29 mouse cellular contexts compared by ENCODE assay signal in genomic region chr7:5029946-5030345, GRCm38 (mm10). TPM values are rescaled to one million over a fixed set of nuclear protein-coding genes. Genes with fewer than 3 reads are reported as not detected.
A peak's percentile ranks its signal among the peaks of the same experiment; 100 is the strongest.
DNase-seq lines count a peak whose midpoint lies in the region; ATAC-seq lines count a peak whose summit lies in the region.
"Had no signal": no experiment of that assay in that cellular context is flagged by ENCODE, and none has a peak within 500 bp of the region (broad histone marks: within the 10 kb centered on the region; RNA-seq: fewer than 3 reads in every experiment).

No protein-coding gene starts in this region.

- peaks cover 16% of the 10 kb centered on the region; the same call in 1 of the 2 replicates for H3K27me3 ChIP-seq in hindbrain, embryonic 10.5 days (ENCODE audit: insufficient read depth, poor library complexity, severe bottlenecking)
- no peaks in the 10 kb centered on the region for H3K27me3 ChIP-seq in hindbrain, embryonic 13.5 days
- H3K27me3 ChIP-seq in midbrain, embryonic 15.5 days (replicated peaks): no peaks in the 10 kb centered on the region
- H3K27me3 ChIP-seq in midbrain, embryonic 14.5 days (ENCODE audit: control insufficient read depth, insufficient read depth, low read length): no peaks in the 10 kb centered on the region
- H3K27me3 ChIP-seq: liver, embryonic 13.5 days; stomach, embryonic 15.5 days had no signal

- peaks cover 44% of the 10 kb centered on the region for H3K9me3 ChIP-seq in hindbrain, embryonic 10.5 days
- H3K9me3 ChIP-seq in hindbrain, embryonic 13.5 days: peaks cover 26% of the 10 kb centered on the region
- peaks cover 17% of the 10 kb centered on the region for H3K9me3 ChIP-seq in midbrain, embryonic 15.5 days
- H3K9me3 ChIP-seq in midbrain, embryonic 14.5 days (ENCODE audit: control insufficient read depth, low read length): peaks cover 23% of the 10 kb centered on the region

- H3K4me2 ChIP-seq in hindbrain, embryonic 13.5 days: no peak overlapping the region
- no peak overlapping the region for H3K4me2 ChIP-seq in midbrain, embryonic 15.5 days
- no peak overlapping the region for H3K4me2 ChIP-seq in midbrain, embryonic 14.5 days (ENCODE audit: low read length)
- H3K4me2 ChIP-seq: liver, embryonic 13.5 days; stomach, embryonic 15.5 days had no signal

- no peak overlapping the region for H3K27ac ChIP-seq in hindbrain, embryonic 10.5 days
- H3K27ac ChIP-seq in hindbrain, embryonic 13.5 days: no peak overlapping the region
- H3K27ac ChIP-seq in midbrain, embryonic 15.5 days: no peak overlapping the region
- no peak overlapping the region for H3K27ac ChIP-seq in midbrain, embryonic 14.5 days (replicated peaks; ENCODE audit: low read depth, low read length)
- H3K27ac ChIP-seq: left cerebral cortex, adult 2 months; liver, embryonic 13.5 days; macrophage; stomach, embryonic 15.5 days had no signal

- WGBS in hindbrain, embryonic 10.5 days: 89% methylated on average over 21 of the region's 21 CpGs
- WGBS in hindbrain, embryonic 13.5 days: 90% methylated on average over 21 of the region's 21 CpGs
- WGBS in midbrain, embryonic 15.5 days: 94% methylated on average over 21 of the region's 21 CpGs
- 94% methylated on average over 21 of the region's 21 CpGs for WGBS in midbrain, embryonic 14.5 days

- DNase-seq in hindbrain, embryonic 10.5 days (ENCODE audit: low spot score): no peak
- DNase-seq in midbrain, embryonic 14.5 days: no peak
- peak; percentile 69 for DNase-seq in ZHBTc4 (ENCODE audit: low read depth, low spot score)
- no peak for DNase-seq in urinary bladder, postnatal 25 days (ENCODE audit: low spot score)
- DNase-seq in adrenal gland, adult 2 months: no peak
- DNase-seq: B cell, adult 2 months; cerebellum, adult 18-20 months; kidney, postnatal 36 days; layer of hippocampus, adult 9-11 months; left cerebral cortex, postnatal 4 days; liver, embryonic 13.5 days; retina, postnatal 1 day had no signal

- peak overlapping the region; percentile 11; the same call in 1 of the 2 replicates for H3K4me3 ChIP-seq in hindbrain, embryonic 10.5 days
- H3K4me3 ChIP-seq in hindbrain, embryonic 13.5 days: no peak overlapping the region
- H3K4me3 ChIP-seq in midbrain, embryonic 15.5 days: no peak overlapping the region
- H3K4me3 ChIP-seq in midbrain, embryonic 14.5 days (replicated peaks; ENCODE audit: low read depth, low read length): no peak overlapping the region
- H3K4me3 ChIP-seq: left cerebral cortex, adult 2 months; liver, embryonic 13.5 days; stomach, embryonic 15.5 days had no signal

- H3K4me1 ChIP-seq in hindbrain, embryonic 10.5 days (replicated peaks): no peaks in the 10 kb centered on the region
- H3K4me1 ChIP-seq in hindbrain, embryonic 13.5 days (replicated peaks): no peaks in the 10 kb centered on the region
- no peaks in the 10 kb centered on the region for H3K4me1 ChIP-seq in midbrain, embryonic 15.5 days
- no peaks in the 10 kb centered on the region for H3K4me1 ChIP-seq in midbrain, embryonic 14.5 days (ENCODE audit: control insufficient read depth, insufficient read depth, low read length)
- H3K4me1 ChIP-seq: stomach, embryonic 15.5 days had no signal

- peaks cover 98% of the 10 kb centered on the region for H3K36me3 ChIP-seq in hindbrain, embryonic 10.5 days
- peaks cover 88% of the 10 kb centered on the region for H3K36me3 ChIP-seq in hindbrain, embryonic 13.5 days
- H3K36me3 ChIP-seq in midbrain, embryonic 15.5 days (replicated peaks): peaks cover 50% of the 10 kb centered on the region
- peaks cover 78% of the 10 kb centered on the region for H3K36me3 ChIP-seq in midbrain, embryonic 14.5 days (ENCODE audit: control insufficient read depth, insufficient read depth, low read length)

- no peak overlapping the region for H3K9ac ChIP-seq in hindbrain, embryonic 13.5 days
- no peak overlapping the region for H3K9ac ChIP-seq in midbrain, embryonic 15.5 days
- H3K9ac ChIP-seq in midbrain, embryonic 14.5 days (replicated peaks; ENCODE audit: low read length): no peak overlapping the region
- H3K9ac ChIP-seq: liver, embryonic 13.5 days; stomach, embryonic 15.5 days had no signal

- no peak for ATAC-seq in hindbrain, embryonic 13.5 days (ENCODE audit: low FRiP score)
- ATAC-seq in midbrain, embryonic 15.5 days (replicated peaks): 0 out of 2 replicates have a peak, but pooled peaks have one; percentile 19
- no peak for ATAC-seq in midbrain, embryonic 14.5 days (ENCODE audit: low FRiP score, low TSS enrichment)
- 0 out of 2 replicates have a peak, but pooled peaks have one; percentile 20 for ATAC-seq in megakaryocyte-erythroid progenitor cell, adult 5-6 weeks (replicated peaks; ENCODE audit: low FRiP score, low TSS enrichment, poor library complexity, severe bottlenecking)

RNA-seq across cellular contexts. Expression of gene 4632433K11Rik, which starts 4.0 kb away (rescaled TPM):
- polyA plus RNA-seq in hindbrain, embryonic 10.5 days (2016; fragmentation: Nextera tagmentation; extraction: Ambion mirVana): 0.34 TPM in 1 of 2 replicates, not detected in the other
- not detected in 2 replicates for polyA plus RNA-seq in hindbrain, embryonic 13.5 days (2015; fragmentation: Nextera tagmentation; extraction: Ambion mirVana)
- not detected in 2 replicates for polyA plus RNA-seq in midbrain, embryonic 15.5 days (2015; fragmentation: Nextera tagmentation; extraction: Ambion mirVana)
- not detected in 2 replicates for polyA plus RNA-seq in midbrain, embryonic 14.5 days (2014; fragmentation: Nextera tagmentation; extraction: Ambion mirVana)
- total RNA-seq in megakaryocyte-erythroid progenitor cell, adult 5-6 weeks (2014; fragmentation: Nextera tagmentation): 1.3 and 2.0 TPM in 2 replicates
- 0.23 TPM in 1 of 2 replicates, not detected in the other for total RNA-seq in megakaryocyte-erythroid progenitor cell, adult 5-6 weeks (2017)
- total RNA-seq in adrenal gland, adult 2 months (2021): under 1 TPM in 1 of 2 experiments, not detected in 1; 0.92 TPM
- polyA plus RNA-seq in adrenal gland, adult 2 months (2012; rRNA removed): not detected in 2 replicates
- total RNA-seq: adrenal gland, postnatal 4 days; gastrocnemius, postnatal 4 days; left cerebral cortex, adult 2 months; left cerebral cortex, postnatal 4 days; monocyte, adult 5-6 weeks had no signal
- polyA plus RNA-seq: embryonic facial prominence, embryonic 14.5 days; heart, embryonic 16.5 days; hindbrain, embryonic 11.5 days; intestine, embryonic 14.5 days; kidney, embryonic 14.5 days; lung, embryonic 16.5 days; neural tube, embryonic 11.5 days; stomach, embryonic 15.5 days had no signal

RNA-seq across cellular contexts. Expression of gene Zfp784, which starts 8.3 kb away (rescaled TPM):
- 3.3 and 3.9 TPM in 2 replicates for polyA plus RNA-seq in hindbrain, embryonic 10.5 days (2016; fragmentation: Nextera tagmentation; extraction: Ambion mirVana)
- polyA plus RNA-seq in hindbrain, embryonic 13.5 days (2015; fragmentation: Nextera tagmentation; extraction: Ambion mirVana): 7.8 and 9.8 TPM in 2 replicates
- 12.3 and 13.5 TPM in 2 replicates for polyA plus RNA-seq in midbrain, embryonic 15.5 days (2015; fragmentation: Nextera tagmentation; extraction: Ambion mirVana)
- polyA plus RNA-seq in midbrain, embryonic 14.5 days (2014; fragmentation: Nextera tagmentation; extraction: Ambion mirVana): 9.1 and 10.8 TPM in 2 replicates
- 1.0 and 1.9 TPM in 2 replicates for total RNA-seq in megakaryocyte-erythroid progenitor cell, adult 5-6 weeks (2014; fragmentation: Nextera tagmentation)
- 0.09 and 2.9 TPM in 2 replicates for total RNA-seq in megakaryocyte-erythroid progenitor cell, adult 5-6 weeks (2017)
- 1 to 10 TPM; 4.4 to 5.1 TPM for total RNA-seq in adrenal gland, adult 2 months (2021)
- polyA plus RNA-seq in adrenal gland, adult 2 months (2012; rRNA removed): 7.2 and 8.2 TPM in 2 replicates

RNA-seq across cellular contexts. Expression of gene Ccdc106, which starts 9.6 kb away (rescaled TPM):
- 5.4 and 7.9 TPM in 2 replicates for polyA plus RNA-seq in hindbrain, embryonic 10.5 days (2016; fragmentation: Nextera tagmentation; extraction: Ambion mirVana)
- 38.7 and 43.5 TPM in 2 replicates for polyA plus RNA-seq in hindbrain, embryonic 13.5 days (2015; fragmentation: Nextera tagmentation; extraction: Ambion mirVana)
- 64.9 and 67.8 TPM in 2 replicates for polyA plus RNA-seq in midbrain, embryonic 15.5 days (2015; fragmentation: Nextera tagmentation; extraction: Ambion mirVana)
- 47.0 and 63.6 TPM in 2 replicates for polyA plus RNA-seq in midbrain, embryonic 14.5 days (2014; fragmentation: Nextera tagmentation; extraction: Ambion mirVana)
- total RNA-seq in megakaryocyte-erythroid progenitor cell, adult 5-6 weeks (2014; fragmentation: Nextera tagmentation): not detected in 2 replicates
- total RNA-seq in megakaryocyte-erythroid progenitor cell, adult 5-6 weeks (2017): 0.42 and 0.56 TPM in 2 replicates
- 1 to 10 TPM; 1.4 to 2.6 TPM for total RNA-seq in adrenal gland, adult 2 months (2021)
- 1.5 and 3.0 TPM in 2 replicates for polyA plus RNA-seq in adrenal gland, adult 2 months (2012; rRNA removed)
- total RNA-seq: monocyte, adult 5-6 weeks had no signal

RNA-seq across cellular contexts. Expression of gene Zfp865, which starts 9.8 kb away (rescaled TPM):
- polyA plus RNA-seq in hindbrain, embryonic 10.5 days (2016; fragmentation: Nextera tagmentation; extraction: Ambion mirVana): 6.5 and 9.0 TPM in 2 replicates
- 5.8 and 6.0 TPM in 2 replicates for polyA plus RNA-seq in hindbrain, embryonic 13.5 days (2015; fragmentation: Nextera tagmentation; extraction: Ambion mirVana)
- polyA plus RNA-seq in midbrain, embryonic 15.5 days (2015; fragmentation: Nextera tagmentation; extraction: Ambion mirVana): 8.0 and 8.4 TPM in 2 replicates
- polyA plus RNA-seq in midbrain, embryonic 14.5 days (2014; fragmentation: Nextera tagmentation; extraction: Ambion mirVana): 6.8 and 8.3 TPM in 2 replicates
- total RNA-seq in megakaryocyte-erythroid progenitor cell, adult 5-6 weeks (2014; fragmentation: Nextera tagmentation): 22.7 and 24.4 TPM in 2 replicates
- total RNA-seq in megakaryocyte-erythroid progenitor cell, adult 5-6 weeks (2017): 7.8 and 9.8 TPM in 2 replicates
- total RNA-seq in adrenal gland, adult 2 months (2021): 10 to 100 TPM; 23.7 to 29.7 TPM
- 67.1 and 70.1 TPM in 2 replicates for polyA plus RNA-seq in adrenal gland, adult 2 months (2012; rRNA removed)

RNA-seq across cellular contexts. Expression of gene Gm44973, which starts 14.7 kb away (rescaled TPM):
- 0.46 TPM in 1 of 2 replicates, not detected in the other for polyA plus RNA-seq in hindbrain, embryonic 10.5 days (2016; fragmentation: Nextera tagmentation; extraction: Ambion mirVana)
- 1.4 and 1.8 TPM in 2 replicates for polyA plus RNA-seq in hindbrain, embryonic 13.5 days (2015; fragmentation: Nextera tagmentation; extraction: Ambion mirVana)
- 1.2 TPM in 1 of 2 replicates, not detected in the other for polyA plus RNA-seq in midbrain, embryonic 15.5 days (2015; fragmentation: Nextera tagmentation; extraction: Ambion mirVana)
- 1.3 TPM in 1 of 2 replicates, not detected in the other for polyA plus RNA-seq in midbrain, embryonic 14.5 days (2014; fragmentation: Nextera tagmentation; extraction: Ambion mirVana)
- total RNA-seq in megakaryocyte-erythroid progenitor cell, adult 5-6 weeks (2014; fragmentation: Nextera tagmentation): 2.6 TPM in 1 of 2 replicates, not detected in the other
- total RNA-seq in megakaryocyte-erythroid progenitor cell, adult 5-6 weeks (2017): not detected in 2 replicates
- not detected for total RNA-seq in adrenal gland, adult 2 months (2021)
- not detected in 2 replicates for polyA plus RNA-seq in adrenal gland, adult 2 months (2012; rRNA removed)
- total RNA-seq: adrenal gland, postnatal 4 days; common myeloid progenitor, adult 5-6 weeks; gastrocnemius, postnatal 4 days; left cerebral cortex, adult 2 months; left cerebral cortex, postnatal 4 days; monocyte, adult 5-6 weeks had no signal
- polyA plus RNA-seq: macrophage had no signal

Comparison
In these comparisons a context has a peak if more than half of its experiments do, and no peak if none do; other contexts are left out.
1. ATAC-seq: peak in midbrain, embryonic 15.5 days (single experiment) and megakaryocyte-erythroid progenitor cell, adult 5-6 weeks (single experiment); none in hindbrain, embryonic 13.5 days (single experiment) and midbrain, embryonic 14.5 days (single experiment).